Mouse (Mus musculus) midbrain, postnatal 0 days (tissue): ENCODE data around the gene Gm20388. TPM values are rescaled to one million over a fixed set of nuclear protein-coding genes. Genes with fewer than 3 reads are reported as not detected.

Source experiments
- ATAC-seq: fragments of 200-750 bp; cut with Nextera tagmentation; 2 replicates; pipeline ENCODE4 v1.8.0; 2017; ENCODE audit warnings: moderate number of reproducible peaks, mild to moderate bottlenecking, moderate TSS enrichment, moderate library complexity; ENCODE audit not compliant: low FRiP score
- DNase-seq: peaks from one replicate; pipeline ENCODE4 v3.0.0-alpha.2; 2015; ENCODE audit warnings: low spot score
- H3K27ac ChIP-seq: fragments of 300-500 bp; sonication (generic); 2 replicates; pipeline ENCODE4 v1.5.1; 2014; ENCODE audit warnings: low read depth, mild to moderate bottlenecking, low read length, mixed read lengths
- H3K27me3 ChIP-seq: fragments of 300-500 bp; sonication (generic); 2 replicates; pipeline ENCODE4 v1.6.1; 2014; ENCODE audit warnings: low read length, control low read depth, mixed read lengths; ENCODE audit not compliant: insufficient read depth
- H3K36me3 ChIP-seq: fragments of 300-500 bp; sonication (generic); 2 replicates; pipeline ENCODE4 v1.6.1; 2014; ENCODE audit warnings: low read length, control low read depth, mixed read lengths; ENCODE audit not compliant: insufficient read depth
- H3K4me1 ChIP-seq: fragments of 300-500 bp; sonication (generic); 2 replicates; pipeline ENCODE4 v1.6.1; 2014; ENCODE audit warnings: mild to moderate bottlenecking, control low read depth, antibody characterized with exemption, low read length, mixed read lengths; ENCODE audit not compliant: insufficient read depth
- H3K4me2 ChIP-seq: fragments of 300-500 bp; sonication (generic); 2 replicates; pipeline ENCODE4 v1.6.1; 2014; ENCODE audit warnings: low read depth, mild to moderate bottlenecking, low read length, mixed read lengths; ENCODE audit not compliant: poor library complexity, severe bottlenecking
- H3K4me3 ChIP-seq: fragments of 300-500 bp; sonication (generic); 2 replicates; pipeline ENCODE4 v1.5.1; 2014; ENCODE audit warnings: low read depth, mild to moderate bottlenecking, low read length, moderate library complexity
- H3K9ac ChIP-seq: fragments of 300-500 bp; sonication (generic); replicated peaks from 2 replicates; pipeline ENCODE4 v1.6.1; 2014; ENCODE audit warnings: mild to moderate bottlenecking, low read length, moderate library complexity, mixed read lengths; ENCODE audit not compliant: poor library complexity, severe bottlenecking
- H3K9me3 ChIP-seq: fragments of 300-500 bp; sonication (generic); 2 replicates; pipeline ENCODE4 v1.6.1; 2016; ENCODE audit warnings: low read length, control low read depth
- CTCF ChIP-seq: IDR thresholded peaks from 2 replicates; pipeline ENCODE4 v1.5.1; 2016; ENCODE audit warnings: antibody characterized with exemption, mild to moderate bottlenecking
- whole genome bisulfite sequencing: fragments of 180-500 bp; shearing (Covaris S2); extraction: QIAGEN DNeasy Blood & Tissue Kit; methylation state at CpG from one replicate; pipeline ENCODE4 v1.1.7; 2014; 5-methylcytosine and 5-hydroxymethylcytosine counted together
- polyA plus RNA-seq: library from polyadenylated mRNA; unstranded; fragments of >200 nt; fragmentation: Nextera tagmentation; extraction: Ambion mirVana; gene quantifications from 2 replicates; pipeline ENCODE4 v1.2.1, GENCODE M21; 2015
- total RNA-seq: library from RNA; depleted of rRNA; stranded (reverse); fragments of >200 nt; gene quantifications from 2 replicates; pipeline ENCODE4 v1.2.3, GENCODE M21; 2014

The Gm20388 gene
- total and polyA plus RNA-seq, 2 experiments from 2014 or later: 74.2 TPM; not detected in 1

DNA sequence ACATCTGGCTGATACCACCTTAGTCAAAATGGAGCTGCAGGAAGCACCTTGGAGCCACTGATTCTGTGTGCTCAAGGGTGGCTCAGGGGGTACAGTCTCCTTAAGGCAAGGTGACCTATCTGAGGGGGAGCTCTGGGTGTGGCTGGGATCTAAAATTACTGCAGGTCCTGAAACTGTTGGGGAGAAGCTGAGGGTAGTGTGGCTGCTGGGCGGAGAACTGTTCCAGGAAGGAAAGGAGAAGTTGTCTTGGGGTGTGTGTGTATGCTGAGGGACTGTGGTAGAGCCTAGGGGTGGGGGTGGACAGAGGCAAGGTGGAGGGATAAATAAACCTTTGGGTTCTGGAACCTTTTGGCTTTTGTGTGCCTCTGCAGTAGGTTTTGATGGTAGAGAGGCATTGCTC is 2778.7 kb downstream of the Gm20388 start:
- TF ChIP-seq CTCF: no peak
- no peaks in the 10 kb centered on the region for H3K27me3 ChIP-seq
- DNase-seq (no peak), ATAC-seq (no peak)
- no peaks in the 10 kb centered on the region for H3K9me3 ChIP-seq
- no peak overlapping the region for H3K4me2 ChIP-seq
- H3K4me3 ChIP-seq: no peak overlapping the region
- no peak overlapping the region for H3K9ac ChIP-seq
- no peak overlapping the region for H3K27ac ChIP-seq
- no peaks in the 10 kb centered on the region for H3K36me3 ChIP-seq
- no peaks in the 10 kb centered on the region for H3K4me1 ChIP-seq
- WGBS: 86% methylated on average over 1 of the region's 1 CpGs

DNA sequence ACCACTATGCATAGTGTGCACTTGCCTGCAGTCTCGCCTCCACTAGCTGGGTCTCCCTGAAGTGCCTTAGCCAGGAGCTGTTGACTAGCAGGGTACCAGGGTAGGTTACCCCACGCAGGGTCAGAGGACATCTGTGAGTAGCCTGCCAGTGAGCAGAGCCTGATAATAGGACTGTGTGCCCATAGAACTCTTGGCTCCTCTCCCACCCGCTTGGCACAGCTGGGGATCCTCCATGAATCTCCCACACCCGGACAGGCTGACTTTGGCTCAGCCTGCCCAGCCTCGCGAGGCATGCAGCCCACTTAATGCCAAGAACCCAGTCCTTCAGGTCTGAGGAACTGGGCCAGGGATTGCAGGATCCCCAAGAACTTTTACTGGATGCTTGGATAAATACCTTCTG is 2780.4 kb downstream of the Gm20388 start:
- WGBS: 68% methylated on average over 6 of the region's 6 CpGs
- Histone ChIP-seq H3K9me3 (no peaks in the 10 kb centered on the region), H3K27me3 (no peaks in the 10 kb centered on the region), H3K36me3 (no peaks in the 10 kb centered on the region), H3K9ac (no peak overlapping the region), H3K4me3 (no peak overlapping the region), H3K4me1 (no peaks in the 10 kb centered on the region), H3K27ac (no peak overlapping the region), H3K4me2 (no peak overlapping the region)
- no peak for TF ChIP-seq CTCF
- no peak for ATAC-seq
- DNase-seq: no peak

DNA sequence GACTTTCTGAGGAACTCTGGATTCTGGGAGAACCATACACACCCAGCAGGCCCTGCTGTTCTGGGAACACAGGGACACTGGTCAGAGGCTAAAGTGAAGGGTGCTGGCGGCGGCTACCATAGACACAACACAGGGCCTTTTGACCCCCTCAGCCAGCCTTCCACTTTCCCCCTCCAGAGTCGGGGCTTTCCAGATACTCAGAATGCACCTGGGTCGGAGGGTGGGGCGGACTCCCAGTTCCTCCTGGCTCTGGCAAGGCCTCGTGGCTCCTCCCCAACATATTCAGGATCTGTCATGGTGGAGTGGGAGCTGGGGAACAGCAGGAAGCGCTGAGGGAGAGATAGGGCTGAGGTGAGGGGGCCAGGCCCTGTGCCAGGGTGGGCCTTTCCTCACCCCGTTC is 2781.5 kb downstream of the Gm20388 start:
- Histone ChIP-seq H3K27me3 (no peaks in the 10 kb centered on the region), H3K4me2 (no peak overlapping the region), H3K36me3 (no peaks in the 10 kb centered on the region), H3K4me3 (no peak overlapping the region), H3K4me1 (no peaks in the 10 kb centered on the region), H3K27ac (no peak overlapping the region), H3K9ac (no peak overlapping the region), H3K9me3 (no peaks in the 10 kb centered on the region)
- DNase-seq (no peak), ATAC-seq (no peak)
- WGBS: 74% methylated on average over 8 of the region's 8 CpGs
- TF ChIP-seq CTCF: no peak

GRCm38 (mm10) chr8:122695438-122696042 is 2784.9 kb downstream of the Gm20388 start:
- Histone ChIP-seq H3K36me3 (no peaks in the 10 kb centered on the region), H3K4me2 (no peak overlapping the region), H3K27ac (no peak overlapping the region), H3K27me3 (no peaks in the 10 kb centered on the region), H3K4me1 (no peaks in the 10 kb centered on the region), H3K9ac (no peak overlapping the region), H3K9me3 (no peaks in the 10 kb centered on the region), H3K4me3 (no peak overlapping the region)
- no peak for TF ChIP-seq CTCF
- no peak for ATAC-seq
- DNase-seq: no peak
- 63% methylated on average over 7 of the region's 7 CpGs for WGBS

DNA sequence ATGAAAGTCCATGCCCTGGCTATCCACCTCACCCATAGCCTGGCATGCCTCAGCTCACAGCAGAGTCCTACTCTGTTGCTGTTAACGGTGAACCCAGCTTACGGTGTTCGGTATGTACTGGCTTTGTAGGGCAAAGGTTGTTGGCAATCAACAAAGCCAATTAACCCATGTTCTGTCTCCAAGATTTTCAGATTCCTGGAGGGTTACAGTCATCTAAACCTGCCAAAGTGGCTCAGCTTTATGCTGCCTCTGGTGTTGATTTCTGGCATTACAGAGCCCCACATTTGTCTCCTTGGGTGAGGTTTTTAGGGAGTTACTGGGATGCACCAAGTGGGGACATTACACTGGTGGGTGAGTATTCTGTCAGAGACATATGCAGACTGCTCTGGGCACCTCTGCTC is 2786.5 kb downstream of the Gm20388 start:
- no peak overlapping the region for H3K4me3 ChIP-seq
- H3K9ac ChIP-seq: no peak overlapping the region
- WGBS: 81% methylated on average over 3 of the region's 3 CpGs
- DNase-seq (no peak), ATAC-seq (no peak)
- no peaks in the 10 kb centered on the region for H3K27me3 ChIP-seq
- no peaks in the 10 kb centered on the region for H3K36me3 ChIP-seq
- H3K9me3 ChIP-seq: no peaks in the 10 kb centered on the region
- H3K4me1 ChIP-seq: no peaks in the 10 kb centered on the region
- no peak overlapping the region for H3K27ac ChIP-seq
- peak; percentile 68 for TF ChIP-seq CTCF
- no peak overlapping the region for H3K4me2 ChIP-seq

GRCm38 (mm10) chr8:122697586-122697985 is 2786.9 kb downstream of the Gm20388 start:
- WGBS: 84% methylated on average over 6 of the region's 6 CpGs

More at GRCm38 (mm10) chr8:122697586-122697985, 2786.9 kb downstream of the Gm20388 start:
- Histone ChIP-seq H3K36me3 (no peaks in the 10 kb centered on the region), H3K4me1 (no peaks in the 10 kb centered on the region), H3K4me2 (no peak overlapping the region), H3K9ac (no peak overlapping the region), H3K4me3 (no peak overlapping the region), H3K9me3 (no peaks in the 10 kb centered on the region), H3K27ac (no peak overlapping the region), H3K27me3 (no peaks in the 10 kb centered on the region)
- ATAC-seq (no peak), DNase-seq (no peak)
- no peak for TF ChIP-seq CTCF
